Mouse (Mus musculus) neural tube, embryonic 15.5 days (tissue): ENCODE results near the gene Kctd19. TPM values are rescaled to one million over a fixed set of nuclear protein-coding genes. Genes with fewer than 3 reads are reported as not detected.

Experiments used
- ATAC-seq: fragments of 200-750 bp; cut with Nextera tagmentation; 2 replicates; pipeline ENCODE4 v1.8.0; 2017; ENCODE audit warnings: mild to moderate bottlenecking, moderate TSS enrichment, moderate library complexity; ENCODE audit not compliant: low FRiP score
- H3K27ac ChIP-seq: fragments of 300-500 bp; sonication (generic); replicated peaks from 2 replicates; pipeline ENCODE4 v1.5.1; 2015; ENCODE audit warnings: mild to moderate bottlenecking, inconsistent platforms
- H3K27me3 ChIP-seq: fragments of 300-500 bp; sonication (generic); replicated peaks from 2 replicates; pipeline ENCODE4 v1.6.1; 2015; ENCODE audit warnings: inconsistent platforms
- H3K36me3 ChIP-seq: fragments of 300-500 bp; sonication (generic); 2 replicates; pipeline ENCODE4 v1.6.1; 2015; ENCODE audit warnings: inconsistent platforms
- H3K4me1 ChIP-seq: fragments of 300-500 bp; sonication (generic); 2 replicates; pipeline ENCODE4 v1.6.1; 2015; ENCODE audit warnings: inconsistent platforms
- H3K4me2 ChIP-seq: fragments of 300-500 bp; sonication (generic); 2 replicates; pipeline ENCODE4 v1.6.1; 2015; ENCODE audit warnings: inconsistent platforms, mild to moderate bottlenecking, moderate library complexity
- H3K4me3 ChIP-seq: fragments of 300-500 bp; sonication (generic); replicated peaks from 2 replicates; pipeline ENCODE4 v1.5.1; 2015; ENCODE audit warnings: mild to moderate bottlenecking, inconsistent platforms
- H3K9ac ChIP-seq: fragments of 300-500 bp; sonication (generic); replicated peaks from 2 replicates; pipeline ENCODE4 v1.6.1; 2015; ENCODE audit warnings: mild to moderate bottlenecking, inconsistent platforms
- H3K9me3 ChIP-seq: fragments of 300-500 bp; sonication (generic); replicated peaks from 2 replicates; pipeline ENCODE4 v1.6.1; 2016; ENCODE audit warnings: inconsistent platforms
- WGBS: fragments of 180-500 bp; shearing (Covaris S2); methylation state at CpG from one replicate; pipeline ENCODE4 v1.1.7; 2015; ENCODE audit warnings: mixed read lengths; 5-methylcytosine and 5-hydroxymethylcytosine counted together
- polyA plus RNA-seq: library from polyadenylated mRNA; unstranded; fragments of >200 nt; fragmentation: Nextera tagmentation; extraction: Ambion mirVana; gene quantifications from 2 replicates; pipeline ENCODE4 v1.2.1, GENCODE M21; 2015

Gene Kctd19
- polyA plus RNA-seq, 1 experiment from 2014 or later = not detected

GRCm38 (mm10) chr8:105442661-105443060 lies 29.4 kb upstream of the Kctd19 start:
- H3K27ac ChIP-seq = no peak overlapping the region
- H3K4me1 ChIP-seq = peaks cover 15% of the 10 kb centered on the region
- H3K36me3 ChIP-seq = no peaks in the 10 kb centered on the region
- no peaks in the 10 kb centered on the region for H3K9me3 ChIP-seq
- no peaks in the 10 kb centered on the region for H3K27me3 ChIP-seq
- 95% methylated on average over 5 of the region's 5 CpGs for WGBS
- no peak overlapping the region for H3K4me2 ChIP-seq
- H3K4me3 ChIP-seq = no peak overlapping the region
- H3K9ac ChIP-seq = no peak overlapping the region
- no peak for ATAC-seq

- no peaks in the 10 kb centered on the region for H3K27me3 ChIP-seq
- 10% methylated on average over 6 of the region's 6 CpGs for WGBS
- H3K9ac ChIP-seq = no peak overlapping the region
- H3K9me3 ChIP-seq = no peaks in the 10 kb centered on the region
- H3K4me2 ChIP-seq = no peak overlapping the region
- no peak for ATAC-seq
- no peaks in the 10 kb centered on the region for H3K36me3 ChIP-seq
- no peak overlapping the region for H3K27ac ChIP-seq
- H3K4me1 ChIP-seq = peaks cover 15% of the 10 kb centered on the region
- H3K4me3 ChIP-seq = no peak overlapping the region
Observed at GRCm38 (mm10) chr8:105441433-105441832, 28.1 kb upstream of the Kctd19 start.

GRCm38 (mm10) chr8:105438865-105439264 lies 25.6 kb upstream of the Kctd19 start:
- no peak overlapping the region for H3K4me2 ChIP-seq
- H3K27ac ChIP-seq = no peak overlapping the region
- no peak overlapping the region for H3K9ac ChIP-seq
- no peaks in the 10 kb centered on the region for H3K9me3 ChIP-seq
- H3K4me1 ChIP-seq = peaks cover 2% of the 10 kb centered on the region; the same call in 1 of the 2 replicates
- no peaks in the 10 kb centered on the region for H3K36me3 ChIP-seq
- no peak for ATAC-seq
- 55% methylated on average over 5 of the region's 5 CpGs for WGBS
- H3K4me3 ChIP-seq = no peak overlapping the region
- H3K27me3 ChIP-seq = no peaks in the 10 kb centered on the region

- no peak for ATAC-seq
- H3K4me1 ChIP-seq = peaks cover 14% of the 10 kb centered on the region
- H3K36me3 ChIP-seq = no peaks in the 10 kb centered on the region
- no peaks in the 10 kb centered on the region for H3K9me3 ChIP-seq
- WGBS = 86% methylated on average over 5 of the region's 5 CpGs
- no peak overlapping the region for H3K27ac ChIP-seq
- H3K4me2 ChIP-seq = no peak overlapping the region
- H3K9ac ChIP-seq = no peak overlapping the region
- no peak overlapping the region for H3K4me3 ChIP-seq
- no peaks in the 10 kb centered on the region for H3K27me3 ChIP-seq
Observed at GRCm38 (mm10) chr8:105437078-105437748, 23.9 kb upstream of the Kctd19 start.

- Histone ChIP-seq H3K27me3 (no peaks in the 10 kb centered on the region), H3K9me3 (no peaks in the 10 kb centered on the region), H3K4me1 (peaks cover 23% of the 10 kb centered on the region), H3K27ac (no peak overlapping the region), H3K4me2 (no peak overlapping the region), H3K9ac (no peak overlapping the region), H3K4me3 (no peak overlapping the region), H3K36me3 (no peaks in the 10 kb centered on the region)
- ATAC-seq = no peak
- WGBS = 75% methylated on average over 5 of the region's 5 CpGs
Observed at GRCm38 (mm10) chr8:105436218-105436617, 22.9 kb upstream of the Kctd19 start.

- Histone ChIP-seq H3K9me3 (no peaks in the 10 kb centered on the region), H3K27ac (no peak overlapping the region), H3K27me3 (no peaks in the 10 kb centered on the region), H3K4me1 (peaks cover 22% of the 10 kb centered on the region), H3K4me2 (no peak overlapping the region), H3K9ac (no peak overlapping the region), H3K36me3 (no peaks in the 10 kb centered on the region), H3K4me3 (no peak overlapping the region)
- ATAC-seq = no peak
- 63% methylated on average over 5 of the region's 5 CpGs for WGBS
Observed at GRCm38 (mm10) chr8:105434136-105434535, 20.8 kb upstream of the Kctd19 start.

GRCm38 (mm10) chr8:105433511-105433910 lies 20.2 kb upstream of the Kctd19 start:
- Histone ChIP-seq H3K27me3 (no peaks in the 10 kb centered on the region), H3K27ac (no peak overlapping the region), H3K4me1 (peaks cover 22% of the 10 kb centered on the region), H3K4me2 (no peak overlapping the region), H3K9ac (no peak overlapping the region), H3K4me3 (no peak overlapping the region), H3K9me3 (no peaks in the 10 kb centered on the region), H3K36me3 (no peaks in the 10 kb centered on the region)
- 36% methylated on average over 5 of the region's 5 CpGs for whole genome bisulfite sequencing
- ATAC-seq = no peak

- H3K4me3 ChIP-seq = no peak overlapping the region
- H3K27ac ChIP-seq = no peak overlapping the region
- H3K27me3 ChIP-seq = no peaks in the 10 kb centered on the region
- H3K9ac ChIP-seq = no peak overlapping the region
- 28% methylated on average over 6 of the region's 6 CpGs for WGBS
- no peaks in the 10 kb centered on the region for H3K9me3 ChIP-seq
- H3K4me1 ChIP-seq = peaks cover 22% of the 10 kb centered on the region
- H3K36me3 ChIP-seq = no peaks in the 10 kb centered on the region
- no peak for ATAC-seq
- H3K4me2 ChIP-seq = no peak overlapping the region
Observed at GRCm38 (mm10) chr8:105433021-105433420, 19.7 kb upstream of the Kctd19 start.

- H3K4me2 ChIP-seq = no peak overlapping the region
- peaks cover 22% of the 10 kb centered on the region for H3K4me1 ChIP-seq
- no peaks in the 10 kb centered on the region for H3K9me3 ChIP-seq
- H3K27me3 ChIP-seq = no peaks in the 10 kb centered on the region
- 24% methylated on average over 7 of the region's 7 CpGs for WGBS
- no peak overlapping the region for H3K9ac ChIP-seq
- no peak overlapping the region for H3K4me3 ChIP-seq
- ATAC-seq = no peak
- no peak overlapping the region for H3K27ac ChIP-seq
- H3K36me3 ChIP-seq = no peaks in the 10 kb centered on the region
Observed at GRCm38 (mm10) chr8:105431743-105432515, 18.6 kb upstream of the Kctd19 start.

- no peak for ATAC-seq
- 75% methylated on average over 6 of the region's 6 CpGs for WGBS
- H3K4me1 ChIP-seq = peaks cover 7% of the 10 kb centered on the region
Observed at GRCm38 (mm10) chr8:105426878-105427277, 13.6 kb upstream of the Kctd19 start.

GRCm38 (mm10) chr8:105422006-105422405 lies 8.7 kb upstream of the Kctd19 start:
- WGBS = 79% methylated on average over 1 of the region's 1 CpGs
- no peak overlapping the region for H3K27ac ChIP-seq
- no peak overlapping the region for H3K4me3 ChIP-seq
- no peaks in the 10 kb centered on the region for H3K36me3 ChIP-seq
- H3K27me3 ChIP-seq = no peaks in the 10 kb centered on the region
- H3K9ac ChIP-seq = no peak overlapping the region
- no peaks in the 10 kb centered on the region for H3K9me3 ChIP-seq
- ATAC-seq = no peak
- no peaks in the 10 kb centered on the region for H3K4me1 ChIP-seq
- no peak overlapping the region for H3K4me2 ChIP-seq

More at GRCm38 (mm10) chr8:105426878-105427277, 13.6 kb upstream of the Kctd19 start:
- H3K4me2 ChIP-seq = no peak overlapping the region
- H3K27me3 ChIP-seq = no peaks in the 10 kb centered on the region
- H3K9me3 ChIP-seq = no peaks in the 10 kb centered on the region
- H3K9ac ChIP-seq = no peak overlapping the region
- H3K4me3 ChIP-seq = no peak overlapping the region
- no peak overlapping the region for H3K27ac ChIP-seq
- no peaks in the 10 kb centered on the region for H3K36me3 ChIP-seq

GRCm38 (mm10) chr8:105419800-105420199 lies 6.5 kb upstream of the Kctd19 start:
- Histone ChIP-seq H3K4me2 (no peak overlapping the region), H3K9ac (no peak overlapping the region), H3K27me3 (no peaks in the 10 kb centered on the region), H3K9me3 (no peaks in the 10 kb centered on the region), H3K4me3 (no peak overlapping the region), H3K36me3 (no peaks in the 10 kb centered on the region), H3K27ac (no peak overlapping the region), H3K4me1 (no peaks in the 10 kb centered on the region)
- 88% methylated on average over 4 of the region's 4 CpGs for WGBS
- no peak for ATAC-seq
